Mouse (Mus musculus) frontal cortex, postnatal 14 days (tissue): ENCODE data around the gene Cpne8.
"Not testable (repeated sequence)": the region's sequence is repeated elsewhere in the genome, so short reads cannot be mapped to it uniquely, and the experiment has no call there.

Source experiments
- DNase-seq, 2 experiments: peaks; one replicate each; pipeline ENCODE4 v3.0.0; 2022; ENCODE audit warnings: low spot score in 2 of 2

Gene Cpne8

DNA sequence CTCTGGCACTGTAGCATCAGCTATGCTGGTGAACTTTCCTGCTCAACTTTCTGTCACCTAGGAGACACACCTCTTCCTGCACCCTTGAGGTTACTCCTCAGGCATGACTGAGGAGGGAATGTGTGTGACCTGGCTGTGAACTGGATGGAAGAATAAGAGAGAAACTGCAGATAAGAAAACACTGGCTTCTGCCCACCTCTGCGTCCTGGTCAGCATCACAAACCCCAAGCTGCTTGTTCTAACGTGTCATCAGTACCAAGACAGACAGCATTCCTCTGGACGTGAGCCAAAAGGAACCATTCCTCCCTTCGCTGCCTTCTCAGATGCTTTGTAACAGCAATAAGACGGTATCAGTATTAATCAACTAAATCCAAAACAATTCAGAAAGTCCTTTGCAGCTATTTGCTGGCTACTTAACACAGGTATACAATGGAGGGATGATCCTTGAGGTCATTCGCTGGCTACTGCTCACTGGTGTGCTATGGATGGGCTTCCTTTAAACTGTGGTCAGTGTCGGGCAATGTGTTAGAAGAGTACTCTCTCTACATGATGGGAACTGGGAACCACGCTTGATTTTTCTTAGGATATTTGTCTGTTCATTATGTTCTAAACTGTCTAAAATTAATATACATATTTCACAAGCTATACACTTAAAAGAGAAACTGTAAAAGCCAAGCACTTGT lies 63.0 kb downstream of the Cpne8 start:
- DNase-seq = no peak

DNA sequence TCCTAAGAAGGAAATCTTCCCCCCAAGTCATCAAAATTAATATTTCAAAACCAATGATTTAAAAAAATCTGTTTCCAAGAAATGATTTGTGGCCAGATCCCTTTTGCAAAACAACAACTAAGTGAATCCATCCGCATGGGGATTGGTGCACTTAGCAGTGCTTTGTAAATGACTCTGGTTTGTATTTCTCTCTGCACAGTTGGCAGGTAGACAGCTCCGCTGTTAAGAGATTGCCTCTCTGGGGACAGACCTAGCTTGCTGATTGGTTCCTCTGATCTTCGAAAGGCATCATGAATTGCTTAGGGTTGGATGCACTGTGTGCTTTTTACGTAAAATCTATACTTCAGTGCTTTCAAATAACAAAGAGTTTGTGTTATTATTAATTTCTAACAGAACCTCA lies 68.5 kb downstream of the Cpne8 start:
- DNase-seq = not testable (repeated sequence)

DNA sequence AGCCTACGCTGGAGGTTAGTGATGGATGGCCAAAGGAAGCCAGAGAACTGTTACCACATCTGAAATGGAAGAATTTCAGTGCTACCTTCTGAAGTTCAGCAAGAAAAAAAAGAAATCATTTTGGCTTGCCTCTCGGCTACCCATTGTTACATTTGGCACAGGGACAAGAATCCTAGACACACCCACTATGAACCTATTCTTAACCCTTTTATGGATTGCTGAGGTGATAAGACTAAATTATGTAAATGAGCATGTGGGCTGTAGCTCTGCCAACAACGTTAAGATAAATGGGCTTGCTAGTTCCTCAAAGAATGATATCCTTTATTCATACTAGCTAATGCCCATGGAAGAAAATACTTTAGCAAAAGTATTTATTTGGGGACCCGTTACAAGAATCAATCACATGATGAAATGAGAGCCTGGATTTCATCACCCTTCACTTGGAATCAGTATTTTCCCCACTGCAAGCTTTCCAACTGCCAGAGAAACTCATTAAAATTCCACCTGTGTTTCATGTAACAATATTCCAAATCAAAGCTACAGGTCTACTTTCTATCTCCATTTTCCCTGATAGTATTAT lies 69.3 kb downstream of the Cpne8 start:
- DNase-seq = no peak

DNA sequence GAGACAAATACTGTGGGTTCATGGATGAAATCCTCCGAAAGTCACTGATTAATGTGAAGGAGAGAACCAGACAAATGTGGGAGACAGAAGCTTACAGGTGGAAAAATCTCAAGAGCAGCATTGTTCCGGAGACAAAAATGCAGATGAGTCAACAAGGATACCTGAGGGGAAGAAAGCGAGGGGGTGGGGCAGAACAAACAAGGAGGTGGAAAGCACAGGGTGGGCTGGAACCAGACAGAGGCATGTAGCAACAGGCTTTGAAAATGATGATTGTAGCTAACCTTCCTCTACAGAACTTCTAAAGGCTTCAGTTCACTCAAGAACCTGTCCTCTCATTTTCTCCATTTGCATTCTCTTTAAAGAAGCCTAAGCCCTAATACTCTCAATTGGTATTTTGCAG lies 70.9 kb downstream of the Cpne8 start:
- DNase-seq = no peak

DNA sequence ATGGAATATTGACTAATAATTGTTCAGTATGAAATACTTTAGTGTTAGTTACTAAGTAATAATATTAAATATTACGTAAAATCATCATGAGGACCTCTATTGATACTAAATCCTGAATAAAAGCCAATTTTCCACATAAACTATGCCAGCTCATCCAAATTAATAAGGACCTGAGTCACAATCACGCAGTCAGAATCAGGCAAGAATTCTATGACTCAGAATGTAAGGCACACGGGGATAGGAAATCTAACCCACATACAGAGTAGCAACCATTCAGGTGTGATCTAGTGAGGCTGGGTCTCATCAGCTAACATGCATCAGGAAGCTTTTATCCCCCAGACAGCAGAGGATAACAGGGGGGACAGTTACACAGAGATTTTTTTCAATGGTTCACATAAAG lies 72.1 kb downstream of the Cpne8 start:
- DNase-seq = no peak

DNA sequence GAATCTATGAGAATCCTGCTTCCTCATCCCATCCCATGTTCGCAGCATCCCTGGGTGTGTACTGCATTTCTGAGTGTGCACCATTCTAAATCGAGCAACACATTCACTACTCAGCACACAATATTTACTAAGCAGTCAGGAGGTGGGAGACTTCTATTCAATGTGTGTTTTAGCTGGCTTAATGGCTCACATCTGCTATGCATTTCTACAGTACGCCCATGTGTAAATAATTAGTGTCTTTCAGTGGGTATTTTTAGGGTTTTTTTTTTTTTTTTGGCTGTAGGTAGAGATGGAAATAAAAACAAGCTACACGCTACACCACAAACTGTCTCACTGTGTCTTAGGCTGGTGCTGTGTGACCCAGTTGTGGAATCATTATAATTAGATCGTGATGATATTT lies 75.6 kb downstream of the Cpne8 start:
- DNase-seq = no peak

DNA sequence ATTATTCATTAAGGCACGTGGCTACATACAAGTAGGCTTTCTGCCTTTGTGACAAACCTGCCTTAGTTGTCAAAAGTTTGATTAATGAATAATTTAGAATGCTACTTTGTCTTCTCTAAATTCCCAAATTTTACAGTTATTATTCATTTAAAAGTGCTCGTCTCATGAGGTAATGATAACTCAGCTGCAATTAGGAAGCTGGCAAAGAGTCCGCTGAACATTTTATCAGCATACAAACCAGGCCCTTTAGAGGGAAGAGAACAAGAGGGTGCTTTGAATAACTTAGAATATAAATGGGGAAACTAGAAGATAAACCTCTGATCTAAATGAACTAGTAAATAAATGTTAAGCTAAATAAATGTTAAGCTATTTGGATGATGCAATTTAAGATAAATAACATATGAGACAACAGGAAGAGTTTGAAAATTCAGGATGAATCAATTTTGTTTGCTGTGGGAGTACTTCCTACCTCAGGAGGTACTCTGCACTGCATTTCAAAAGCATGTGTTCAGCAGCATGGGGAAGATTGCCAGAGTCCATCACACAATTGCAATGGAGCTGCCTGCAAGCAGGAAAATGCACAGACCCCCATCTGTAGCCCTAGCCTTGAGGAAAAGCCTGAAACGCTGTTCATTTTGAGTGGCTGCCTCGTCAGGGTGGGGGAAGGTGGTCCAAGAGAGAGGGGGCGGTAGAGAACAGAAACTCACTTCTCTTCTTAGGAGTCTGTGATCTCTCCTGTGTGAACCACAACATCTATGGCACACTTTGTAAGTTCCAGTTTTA lies 81.3 kb downstream of the Cpne8 start:
- no peak for DNase-seq

DNA sequence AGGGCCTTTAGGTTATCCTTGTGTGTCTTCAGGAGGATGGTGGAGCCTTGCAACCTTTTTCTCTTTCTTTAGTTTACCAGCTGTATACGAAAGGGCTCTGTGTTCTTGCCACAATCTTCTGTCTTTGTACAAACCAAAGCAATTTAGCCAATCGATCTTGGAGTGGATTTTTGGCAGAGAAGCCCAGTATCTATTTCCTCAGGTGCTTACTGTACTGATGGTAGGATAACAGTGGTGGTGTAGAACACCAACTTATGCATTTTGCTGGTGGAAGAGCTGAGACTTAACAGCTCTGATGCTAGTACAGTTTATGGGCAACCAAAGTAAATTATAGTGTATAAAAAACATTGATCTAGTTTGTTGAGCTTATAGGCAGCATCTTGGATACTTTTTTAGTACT lies 83.6 kb downstream of the Cpne8 start:
- DNase-seq = no peak

DNA sequence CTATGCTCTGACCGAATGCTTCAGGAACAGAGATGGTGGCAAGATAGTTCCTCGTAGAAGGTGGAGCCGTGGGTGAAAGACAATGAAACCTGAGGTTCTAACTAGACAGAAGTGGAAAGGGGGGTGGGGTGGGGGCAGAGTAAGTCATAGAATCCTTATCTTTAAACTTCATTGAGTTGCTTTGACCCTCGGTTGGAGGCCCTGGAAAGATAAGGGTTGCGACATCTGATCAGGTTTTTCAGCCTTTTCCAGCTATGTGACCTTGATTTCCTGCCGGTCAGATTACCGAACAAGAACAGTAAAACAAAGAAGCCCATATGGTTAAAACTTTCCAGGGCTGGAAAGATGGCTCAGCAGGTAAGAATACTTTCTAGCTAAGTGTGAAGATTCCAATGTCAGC lies 89.6 kb downstream of the Cpne8 start:
- DNase-seq = no peak

DNA sequence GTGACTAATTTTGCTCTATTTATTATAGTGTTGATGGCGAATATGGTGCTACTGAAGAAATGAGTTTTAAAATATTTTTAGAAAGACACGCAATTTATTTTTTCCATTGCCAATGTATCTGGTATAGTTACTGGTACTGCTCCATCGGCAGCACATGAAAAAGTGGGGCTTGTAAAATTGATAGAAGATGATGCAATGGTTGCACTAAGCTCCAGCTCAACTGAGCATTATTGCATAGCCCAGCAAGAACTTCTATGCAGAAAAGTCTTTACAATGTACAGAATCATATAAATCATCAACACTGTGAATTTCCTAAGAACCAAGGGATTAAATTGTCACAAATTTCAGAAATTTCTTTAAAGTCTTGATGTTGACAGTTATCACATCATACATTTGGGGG lies 101.8 kb downstream of the Cpne8 start:
- DNase-seq = no peak

DNA sequence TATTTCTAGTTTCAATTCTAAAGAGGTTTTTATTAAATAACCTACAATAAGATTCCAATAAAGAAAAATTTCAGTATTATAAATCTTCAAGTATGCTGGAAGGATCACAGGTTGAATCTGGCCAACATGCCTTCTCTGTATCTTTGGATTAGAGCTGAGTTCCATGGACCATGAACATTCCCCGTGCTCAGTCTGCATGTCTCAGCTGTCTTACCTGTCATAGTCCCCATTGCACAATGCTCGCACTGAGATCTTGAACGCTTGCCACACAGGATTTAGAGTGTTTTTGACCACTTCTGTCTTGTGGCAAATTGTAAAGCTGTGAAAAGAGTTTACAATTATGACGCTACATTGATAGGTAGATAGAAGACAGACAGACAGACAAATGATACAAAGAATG lies 110.0 kb downstream of the Cpne8 start:
- no peak for DNase-seq

DNA sequence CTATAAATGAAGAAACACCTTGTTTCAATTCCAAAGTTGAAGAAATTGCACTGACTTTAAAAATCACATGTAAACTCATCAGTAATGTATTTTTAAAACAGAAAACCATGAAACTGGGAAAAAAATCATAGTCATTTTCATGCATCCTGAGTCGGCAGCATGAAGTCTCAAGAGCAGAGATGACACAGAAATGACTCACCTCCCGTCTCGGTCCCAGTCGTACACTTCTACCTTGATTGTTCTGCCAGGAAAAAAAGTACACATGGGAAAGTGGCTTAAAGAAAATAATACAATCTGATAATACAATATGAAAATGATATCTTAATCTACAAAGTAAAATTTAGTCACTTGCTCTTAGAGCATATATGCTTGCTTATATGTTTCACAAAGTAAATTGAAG lies 111.2 kb downstream of the Cpne8 start:
- no peak for DNase-seq

DNA sequence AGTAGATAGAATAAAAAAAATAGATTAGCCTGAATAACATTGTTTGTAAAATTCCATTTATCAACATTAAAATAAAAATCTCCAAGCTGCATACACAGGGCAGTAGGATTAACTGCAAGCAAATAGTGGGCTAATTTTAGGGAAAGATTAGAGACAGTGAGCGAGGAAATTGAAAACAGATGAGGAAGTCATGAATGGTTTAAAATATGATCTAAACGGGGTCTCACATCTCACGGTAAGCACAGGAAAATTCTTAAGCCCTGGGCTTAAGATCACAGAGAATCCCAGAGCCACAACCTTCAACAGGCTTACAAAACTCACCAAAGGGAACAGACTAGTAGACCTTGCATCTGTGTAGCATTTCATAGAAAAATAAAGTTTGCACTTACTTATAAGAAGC lies 115.2 kb downstream of the Cpne8 start:
- DNase-seq = no peak

DNA sequence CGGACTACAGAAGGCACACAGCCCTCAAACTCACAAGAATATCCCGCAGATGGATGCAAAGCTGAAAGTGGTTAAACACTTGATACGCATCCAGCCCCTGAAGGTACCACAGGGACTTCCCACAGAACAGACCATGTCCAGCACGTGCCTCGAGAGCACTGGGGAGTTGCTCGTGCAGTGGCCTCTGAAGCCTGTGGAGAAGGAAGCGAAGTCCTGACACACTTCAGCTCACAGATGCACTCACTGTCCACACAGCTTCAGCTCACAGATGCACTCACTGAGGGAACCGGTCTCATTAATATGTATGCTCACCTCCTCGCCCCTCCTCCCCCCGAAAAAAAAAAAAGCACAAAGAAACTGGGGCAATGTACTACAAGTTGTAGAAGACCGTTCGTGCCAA lies 117.6 kb downstream of the Cpne8 start:
- DNase-seq = no peak

DNA sequence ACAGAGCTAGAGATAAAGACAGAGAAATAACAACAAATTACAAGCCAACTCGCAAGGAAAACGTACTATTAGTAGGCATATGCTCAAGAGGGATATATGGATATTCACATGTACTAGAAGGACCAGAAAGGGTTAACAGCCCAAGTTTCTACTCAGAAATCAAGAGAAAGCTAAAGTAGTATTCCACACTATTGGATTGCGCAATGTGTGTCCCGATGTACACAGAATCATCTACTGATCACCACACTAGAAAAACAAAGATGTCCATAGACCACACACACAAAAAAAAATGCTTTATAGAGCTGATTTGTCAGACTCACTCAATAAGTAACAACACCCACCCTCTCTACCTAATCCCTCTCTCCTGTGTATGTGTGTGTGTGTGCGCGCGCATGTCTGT lies 130.6 kb downstream of the Cpne8 start:
- no peak for DNase-seq

DNA sequence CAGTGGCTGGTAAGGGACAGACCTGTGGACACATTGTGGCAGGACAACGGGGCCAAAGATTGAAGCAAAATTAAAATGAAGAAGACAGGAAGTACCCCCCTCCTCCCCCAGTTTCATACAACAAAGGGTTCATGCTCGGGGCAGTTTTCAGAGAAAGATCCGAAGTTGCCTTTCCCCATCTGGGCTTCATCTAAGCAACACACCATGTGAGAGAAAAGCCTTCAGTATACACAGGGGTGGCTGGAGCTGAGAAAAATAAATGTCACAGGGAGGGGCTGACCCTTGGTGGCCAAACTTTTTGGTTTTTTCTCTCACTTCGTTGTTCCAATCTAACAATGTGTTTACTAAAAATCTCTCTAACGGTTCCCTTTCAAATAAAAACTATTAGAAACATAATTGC lies 135.8 kb downstream of the Cpne8 start:
- no peak for DNase-seq

DNA sequence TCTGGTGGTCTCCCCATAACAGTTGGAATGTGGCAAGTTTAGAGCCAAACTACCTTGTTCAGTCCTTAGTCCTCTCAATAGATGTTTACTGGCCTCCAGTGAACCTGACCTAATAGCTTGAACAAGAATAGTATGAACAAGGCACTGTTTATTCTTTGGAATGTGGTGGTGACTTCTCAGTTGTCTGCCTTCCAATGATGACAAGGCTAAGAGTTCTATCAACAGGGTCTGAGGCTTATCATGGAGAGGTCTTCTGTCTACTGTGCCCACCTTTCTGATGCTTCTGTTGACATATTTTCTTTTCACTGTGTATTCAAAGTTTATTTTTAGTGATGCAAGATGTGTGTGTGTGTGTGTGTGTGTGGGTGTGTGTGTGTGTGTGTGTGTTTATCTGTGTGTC lies 137.1 kb downstream of the Cpne8 start:
- DNase-seq = no peak

DNA sequence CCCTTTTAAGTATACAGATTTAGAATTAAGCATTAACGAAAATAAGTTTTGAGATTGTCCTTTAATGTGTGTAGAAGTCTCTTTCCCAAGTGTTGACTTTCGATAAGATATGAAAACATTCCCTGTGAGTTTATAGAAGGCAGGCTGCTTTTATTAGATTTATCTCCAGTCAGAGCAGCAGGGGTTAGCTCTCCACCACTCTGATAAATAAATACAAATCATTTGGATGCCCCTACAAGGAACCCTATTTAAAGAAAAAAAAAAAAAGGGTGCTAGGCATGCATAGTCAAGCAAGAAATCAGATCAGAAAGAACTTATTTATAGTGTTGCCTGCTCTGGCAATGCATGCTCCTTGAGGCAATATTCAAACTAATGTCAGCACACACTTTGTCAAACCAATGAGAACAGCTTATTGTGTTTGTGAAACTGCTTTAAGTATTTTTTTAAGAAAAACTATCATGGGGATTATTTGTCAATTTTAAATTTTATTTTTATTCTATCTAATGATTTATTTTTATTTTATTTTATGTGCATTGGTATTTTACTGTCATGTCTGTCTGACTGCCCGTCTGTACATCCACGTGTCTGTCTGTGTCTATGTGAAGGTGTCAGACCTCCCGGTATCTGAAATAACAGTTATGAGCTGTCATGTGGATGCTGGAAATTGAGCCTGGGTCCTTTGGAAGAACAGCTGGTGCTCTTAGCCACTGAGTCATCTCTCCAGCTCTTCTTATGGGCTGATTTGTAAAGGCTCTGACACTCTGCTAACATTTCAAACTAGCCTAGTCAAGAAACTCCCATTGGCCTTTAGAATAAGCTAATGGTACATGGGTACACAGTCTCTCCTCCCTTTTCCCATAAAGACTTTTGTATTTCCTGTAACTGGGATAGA lies 142.7 kb downstream of the Cpne8 start:
- no peak for DNase-seq

DNA sequence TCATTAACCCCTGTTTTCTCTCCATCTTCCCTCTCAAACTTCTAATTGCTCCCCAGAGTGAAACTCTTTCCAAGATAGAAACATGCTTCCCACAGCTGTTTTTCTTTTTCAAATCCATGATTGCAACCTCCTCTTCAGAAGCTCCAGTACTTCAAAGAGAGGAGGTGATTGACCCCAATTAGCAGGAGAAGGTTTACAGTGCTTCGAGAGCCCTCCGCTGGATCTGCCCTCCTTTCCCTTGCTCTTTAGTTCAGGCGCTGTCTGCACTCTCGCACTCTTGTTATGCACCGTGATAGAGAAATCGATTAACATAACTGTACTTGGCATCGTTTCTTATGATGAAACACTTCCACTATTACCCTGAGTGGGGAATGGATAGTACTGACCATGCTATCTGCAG lies 143.5 kb downstream of the Cpne8 start:
- no peak for DNase-seq

DNA sequence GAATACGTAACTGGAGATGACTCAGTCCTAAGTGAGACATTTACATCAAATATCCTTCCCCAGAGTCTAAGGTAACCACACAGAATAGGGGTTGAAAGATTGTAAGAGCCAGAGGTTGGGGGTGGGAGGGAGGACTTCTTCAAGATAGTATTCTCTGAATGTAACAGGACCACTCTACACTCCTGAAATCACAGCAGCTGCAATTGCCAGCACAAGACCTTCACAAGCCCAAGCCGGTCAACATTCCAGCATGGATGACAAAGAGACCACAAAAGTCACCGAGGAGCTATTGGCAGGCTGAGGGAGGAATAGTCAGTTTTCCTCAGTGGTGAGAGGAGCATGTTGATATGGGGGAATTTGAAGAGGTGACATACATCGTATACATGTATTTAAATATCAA lies 166.5 kb downstream of the Cpne8 start:
- no peak for DNase-seq

DNA sequence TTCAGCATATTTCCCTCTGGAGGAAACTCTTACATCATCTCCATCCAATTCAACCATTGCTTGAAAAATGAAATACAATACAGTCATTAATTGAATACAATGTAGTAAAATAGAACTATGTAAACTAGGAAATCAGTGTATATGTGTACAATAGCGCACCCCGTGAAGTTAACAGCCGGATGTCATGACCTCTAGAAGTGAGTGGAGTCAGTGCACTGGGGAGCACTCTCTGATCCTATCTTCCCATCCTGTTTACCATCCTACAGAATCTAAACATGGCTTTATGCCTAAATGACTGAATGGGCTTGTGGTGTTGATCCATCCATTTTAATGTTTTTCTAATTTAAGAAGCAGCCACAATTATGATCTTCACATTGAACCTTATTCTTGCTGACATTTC lies 182.2 kb downstream of the Cpne8 start:
- DNase-seq = no peak

DNA sequence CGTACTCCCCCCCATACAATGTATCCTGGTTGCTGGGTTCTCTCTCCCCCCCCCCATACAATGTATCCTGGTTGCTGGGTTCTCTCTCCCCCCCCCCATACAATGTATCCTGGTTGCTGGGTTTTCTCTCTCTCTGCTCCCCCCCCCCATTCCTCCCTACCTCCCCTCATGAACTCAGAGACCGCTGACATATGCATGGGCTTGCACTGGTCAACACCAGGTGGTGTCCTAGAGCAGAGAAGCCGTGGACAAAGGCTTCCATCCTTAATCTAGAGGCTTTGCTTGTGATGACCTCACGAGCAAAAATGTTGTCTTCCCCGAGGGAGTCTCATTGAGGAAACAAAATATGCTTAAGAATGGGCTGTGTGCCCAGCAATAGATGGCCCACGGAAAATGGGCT lies 187.7 kb downstream of the Cpne8 start:
- no peak for DNase-seq
